Mouse (Mus musculus): ENCODE data around the gene Bend3. TPM values are rescaled to one million over a fixed set of nuclear protein-coding genes. Genes with fewer than 3 reads are reported as not detected.
"Not testable (repeated sequence)": the region's sequence is repeated elsewhere in the genome, so short reads cannot be mapped to it uniquely, and the experiment has no call there.

Gene Bend3
- polyA plus RNA-seq, 2 experiments from 2014 or later: 0.48 to 0.91 TPM

- no peak for ATAC-seq
Observed at GRCm38 (mm10) chr10:43481179-43481578, 2.5 kb downstream of the Bend3 start.

- ATAC-seq: no peak
Observed at GRCm38 (mm10) chr10:43482021-43482420, 3.4 kb downstream of the Bend3 start.

- ATAC-seq: no peak
Observed at GRCm38 (mm10) chr10:43483426-43483995, 4.9 kb downstream of the Bend3 start.

- ATAC-seq: no peak
Observed at GRCm38 (mm10) chr10:43485751-43486268, 7.2 kb downstream of the Bend3 start.

GRCm38 (mm10) chr10:43487441-43488010 lies 8.9 kb downstream of the Bend3 start:
- ATAC-seq: no peak

- ATAC-seq: no peak
Observed at GRCm38 (mm10) chr10:43488258-43488657, 9.6 kb downstream of the Bend3 start.

GRCm38 (mm10) chr10:43489139-43489538 lies 10.5 kb downstream of the Bend3 start:
- no peak for ATAC-seq

GRCm38 (mm10) chr10:43489550-43489949 lies 10.9 kb downstream of the Bend3 start:
- ATAC-seq: no peak

- no peak for ATAC-seq
Observed at GRCm38 (mm10) chr10:43490034-43490433, 11.4 kb downstream of the Bend3 start.

- no peak for ATAC-seq
Observed at GRCm38 (mm10) chr10:43490846-43491245, 12.2 kb downstream of the Bend3 start.

GRCm38 (mm10) chr10:43502599-43502998 lies 24.0 kb downstream of the Bend3 start:
- no peak for ATAC-seq

- ATAC-seq: no peak
Observed at GRCm38 (mm10) chr10:43504291-43504690, 25.7 kb downstream of the Bend3 start.

GRCm38 (mm10) chr10:43507051-43507450 lies 28.4 kb downstream of the Bend3 start:
- ATAC-seq: no peak

- no peak for ATAC-seq
Observed at GRCm38 (mm10) chr10:43509228-43509627, 30.6 kb downstream of the Bend3 start.

GRCm38 (mm10) chr10:43512976-43513375 lies 34.3 kb downstream of the Bend3 start:
- no peak for ATAC-seq

GRCm38 (mm10) chr10:43516992-43517660 lies 38.5 kb downstream of the Bend3 start:
- ATAC-seq: no peak

- no peak for ATAC-seq
Observed at GRCm38 (mm10) chr10:43517836-43518235, 39.2 kb downstream of the Bend3 start.

- no peak for ATAC-seq
Observed at GRCm38 (mm10) chr10:43518368-43518767, 39.7 kb downstream of the Bend3 start.

- ATAC-seq: no peak
Observed at GRCm38 (mm10) chr10:43519977-43520376, 41.3 kb downstream of the Bend3 start.

- ATAC-seq: not testable (repeated sequence)
Observed at GRCm38 (mm10) chr10:43523931-43524330, 45.3 kb downstream of the Bend3 start, which contains the start of gene Gm9803. Gene Gm9803 (plus strand): TSS chr10:43524084.

- no peak for ATAC-seq
Observed at GRCm38 (mm10) chr10:43527283-43528269, 48.9 kb downstream of the Bend3 start.

- no peak for ATAC-seq
Observed at GRCm38 (mm10) chr10:43534382-43534781, 55.8 kb downstream of the Bend3 start.

GRCm38 (mm10) chr10:43537652-43538051 lies 59.0 kb downstream of the Bend3 start:
- ATAC-seq: no peak
